Mouse (Mus musculus) megakaryocyte-erythroid progenitor cell, adult 5 weeks (primary cell): ENCODE data around the gene 1700012B07Rik. TPM values are rescaled to one million over a fixed set of nuclear protein-coding genes. Genes with fewer than 3 reads are reported as not detected.

Experiments used
- polyA plus RNA-seq: library from polyadenylated mRNA; stranded (reverse); fragments of >175 nt; gene quantifications from 2 replicates; pipeline ENCODE4 v1.2.3, GENCODE M21; 2012

Gene 1700012B07Rik
- 0.30 TPM in 1 of 2 replicates, not detected in the other for polyA plus RNA-seq

DNA sequence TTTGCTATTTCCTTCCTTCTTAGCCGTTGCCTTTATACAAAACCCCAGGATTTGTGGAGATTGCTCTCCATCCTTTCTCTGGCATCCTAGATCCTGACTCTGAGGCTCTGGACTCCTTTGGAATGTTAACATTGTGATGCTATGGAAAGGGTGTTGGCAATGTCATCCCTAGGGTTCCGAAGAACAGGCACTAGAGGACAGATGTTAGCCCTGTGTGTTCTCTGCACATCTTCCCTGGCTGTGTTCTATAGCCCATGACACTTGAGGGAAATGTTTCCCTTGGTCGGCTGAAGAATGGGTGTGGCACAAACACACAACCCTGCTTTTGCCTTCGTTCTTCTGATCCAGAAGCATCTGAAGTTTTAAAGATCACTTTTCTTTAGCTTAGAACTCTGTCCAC, at the start of gene 1700012B07Rik:
Gene 1700012B07Rik (minus strand): TSS at position 101 of the 400 bp plus-strand sequence.

Other genes with a start within 250 kb of the 1700012B07Rik start
- 18.6 and 19.6 TPM in 2 replicates for gene Wipi1, start 216.1 kb downstream of the 1700012B07Rik start, polyA plus RNA-seq
- gene Prkar1a, start 178.6 kb downstream of the 1700012B07Rik start, polyA plus RNA-seq = 59.9 and 66.6 TPM in 2 replicates
- gene Fam20a, start 105.8 kb downstream of the 1700012B07Rik start, polyA plus RNA-seq = 0.07 and 0.23 TPM in 2 replicates
- gene Abca8b, start 167.8 kb upstream of the 1700012B07Rik start, polyA plus RNA-seq = not detected in 2 replicates